Mouse (Mus musculus) heart, embryonic 11.5 days (tissue): ENCODE results near the gene Sys1. TPM values are rescaled to one million over a fixed set of nuclear protein-coding genes. Genes with fewer than 3 reads are reported as not detected.

Experiments used
- ATAC-seq: fragments of 200-750 bp; cut with Nextera tagmentation; replicated peaks from 2 replicates; pipeline ENCODE4 v1.8.0; 2017; ENCODE audit warnings: moderate library complexity; ENCODE audit not compliant: insufficient number of reproducible peaks, low FRiP score, low TSS enrichment
- H3K27ac ChIP-seq: fragments of 300-500 bp; sonication (generic); 2 replicates; pipeline ENCODE4 v1.5.1; 2014; ENCODE audit warnings: mild to moderate bottlenecking, low read depth, low read length
- H3K27me3 ChIP-seq: fragments of 300-500 bp; sonication (generic); 2 replicates; pipeline ENCODE4 v1.6.1; 2014; ENCODE audit warnings: mild to moderate bottlenecking, low read length, mixed read lengths; ENCODE audit not compliant: control insufficient read depth, insufficient read depth
- H3K36me3 ChIP-seq: fragments of 300-500 bp; sonication (generic); 2 replicates; pipeline ENCODE4 v1.6.1; 2014; ENCODE audit warnings: mild to moderate bottlenecking, low read length, moderate library complexity, mixed read lengths; ENCODE audit not compliant: control insufficient read depth, insufficient read depth
- H3K4me1 ChIP-seq: fragments of 300-500 bp; sonication (generic); 2 replicates; pipeline ENCODE4 v1.6.1; 2014; ENCODE audit warnings: low read length; ENCODE audit not compliant: control insufficient read depth, insufficient read depth
- H3K4me2 ChIP-seq: fragments of 300-500 bp; sonication (generic); 2 replicates; pipeline ENCODE4 v1.6.1; 2014; ENCODE audit warnings: mild to moderate bottlenecking, moderate library complexity
- H3K4me3 ChIP-seq: fragments of 300-500 bp; sonication (generic); 2 replicates; pipeline ENCODE4 v1.5.1; 2014; ENCODE audit warnings: low read depth, low read length
- H3K9ac ChIP-seq: fragments of 300-500 bp; sonication (generic); 2 replicates; pipeline ENCODE4 v1.6.1; 2014; ENCODE audit warnings: mild to moderate bottlenecking, low read depth, low read length, moderate library complexity
- H3K9me3 ChIP-seq: fragments of 300-500 bp; sonication (generic); replicated peaks from 2 replicates; pipeline ENCODE4 v1.6.1; 2016; ENCODE audit warnings: low read length; ENCODE audit not compliant: control insufficient read depth
- WGBS: fragments of 180-500 bp; shearing (Covaris S2); extraction: QIAGEN DNeasy Blood & Tissue Kit; methylation state at CpG from one replicate; pipeline ENCODE4 v1.1.7; 2014; ENCODE audit not compliant: insufficient replicate concordance; 5-methylcytosine and 5-hydroxymethylcytosine counted together
- polyA plus RNA-seq: library from polyadenylated mRNA; unstranded; fragments of >200 nt; fragmentation: Nextera tagmentation; extraction: Ambion mirVana; gene quantifications from 2 replicates; pipeline ENCODE4 v1.2.1, GENCODE M21; 2014

Sys1 gene
- polyA plus RNA-seq, 1 experiment from 2014 or later, result 37.0 TPM

GRCm38 (mm10) chr2:164436961-164437360 lies 19.8 kb upstream of the Sys1 start:
- WGBS, result 53% methylated on average over 3 of the region's 3 CpGs
- H3K27ac ChIP-seq, result 0 out of 2 replicates have a peak overlapping the region, but pooled peaks have one; percentile 35
- H3K4me1 ChIP-seq, result peaks cover 61% of the 10 kb centered on the region
- ATAC-seq, result no peak
- H3K4me2 ChIP-seq, result no peak overlapping the region
- H3K9me3 ChIP-seq, result no peaks in the 10 kb centered on the region
- peak overlapping the region; percentile 46; the same call in 1 of the 2 replicates for H3K9ac ChIP-seq
- no peaks in the 10 kb centered on the region for H3K36me3 ChIP-seq
- no peak overlapping the region for H3K4me3 ChIP-seq
- no peaks in the 10 kb centered on the region for H3K27me3 ChIP-seq

- Histone ChIP-seq H3K4me1 (peaks cover 61% of the 10 kb centered on the region), H3K27me3 (no peaks in the 10 kb centered on the region), H3K9me3 (no peaks in the 10 kb centered on the region), H3K36me3 (no peaks in the 10 kb centered on the region), H3K4me2 (no peak overlapping the region), H3K27ac (no peak overlapping the region), H3K9ac (no peak overlapping the region), H3K4me3 (no peak overlapping the region)
- ATAC-seq, result no peak
- WGBS, result 71% methylated on average over 6 of the region's 6 CpGs
Measured at GRCm38 (mm10) chr2:164437710-164438109, 19.1 kb upstream of the Sys1 start.

DNA sequence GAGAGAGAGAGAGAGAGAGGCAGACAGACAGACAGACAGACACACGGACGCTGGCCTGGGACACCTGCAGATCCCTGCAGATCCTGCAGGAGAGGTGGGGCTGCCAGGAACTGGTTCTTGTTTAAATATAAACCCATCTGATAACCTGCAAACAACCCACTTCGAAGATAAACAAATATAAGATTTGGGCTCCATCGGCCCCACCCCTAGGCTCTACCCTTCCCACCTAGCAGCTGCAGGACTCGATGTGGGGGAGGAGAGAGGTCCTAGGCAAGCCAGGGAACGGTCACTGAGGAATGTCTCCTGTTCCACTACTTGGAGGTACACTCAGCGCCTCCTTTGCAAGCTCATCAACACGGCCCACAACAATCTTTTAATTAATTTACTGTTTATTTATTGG lies 18.5 kb upstream of the Sys1 start:
- Histone ChIP-seq H3K36me3 (no peaks in the 10 kb centered on the region), H3K27ac (no peak overlapping the region), H3K9me3 (no peaks in the 10 kb centered on the region), H3K4me3 (no peak overlapping the region), H3K27me3 (no peaks in the 10 kb centered on the region), H3K9ac (no peak overlapping the region), H3K4me1 (peaks cover 56% of the 10 kb centered on the region), H3K4me2 (no peak overlapping the region; the same call in 1 of the 2 replicates)
- no peak for ATAC-seq
- WGBS, result 44% methylated on average over 8 of the region's 8 CpGs

- no peak overlapping the region for H3K27ac ChIP-seq
- no peaks in the 10 kb centered on the region for H3K9me3 ChIP-seq
- no peak overlapping the region for H3K4me3 ChIP-seq
- H3K4me2 ChIP-seq, result 0 out of 2 replicates have a peak overlapping the region, but pooled peaks have one; percentile 2
- H3K4me1 ChIP-seq, result peaks cover 52% of the 10 kb centered on the region
- 44% methylated on average over 3 of the region's 3 CpGs for WGBS
- H3K9ac ChIP-seq, result no peak overlapping the region
- no peaks in the 10 kb centered on the region for H3K36me3 ChIP-seq
- ATAC-seq, result no peak
- no peaks in the 10 kb centered on the region for H3K27me3 ChIP-seq
Measured at GRCm38 (mm10) chr2:164439001-164439421, 17.8 kb upstream of the Sys1 start.

DNA sequence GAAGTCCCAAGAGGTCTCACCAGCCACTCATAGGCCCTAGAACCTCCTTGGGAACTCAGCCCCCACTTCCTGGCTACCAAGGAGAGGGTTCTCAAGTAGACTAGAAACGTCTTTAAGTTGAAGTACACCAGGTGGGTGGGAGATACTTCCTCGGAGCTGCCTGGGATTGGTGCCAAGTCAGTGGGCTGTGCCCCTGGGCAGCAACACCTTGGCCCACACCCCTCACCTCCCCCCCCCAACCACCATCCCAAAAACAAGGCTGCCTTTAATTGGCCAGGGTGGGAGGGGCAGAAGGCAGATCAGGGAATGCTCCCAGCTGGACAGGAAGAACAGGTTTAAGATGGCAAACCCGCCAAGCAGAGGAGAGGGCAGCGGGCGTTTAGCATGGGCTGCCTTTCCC lies 16.4 kb upstream of the Sys1 start:
- ATAC-seq, result no peak
- no peaks in the 10 kb centered on the region for H3K36me3 ChIP-seq
- no peak overlapping the region for H3K4me2 ChIP-seq
- H3K27me3 ChIP-seq, result no peaks in the 10 kb centered on the region
- H3K9ac ChIP-seq, result no peak overlapping the region
- no peaks in the 10 kb centered on the region for H3K9me3 ChIP-seq
- H3K27ac ChIP-seq, result no peak overlapping the region
- WGBS, result 65% methylated on average over 5 of the region's 5 CpGs
- H3K4me3 ChIP-seq, result no peak overlapping the region
- peaks cover 48% of the 10 kb centered on the region for H3K4me1 ChIP-seq

DNA sequence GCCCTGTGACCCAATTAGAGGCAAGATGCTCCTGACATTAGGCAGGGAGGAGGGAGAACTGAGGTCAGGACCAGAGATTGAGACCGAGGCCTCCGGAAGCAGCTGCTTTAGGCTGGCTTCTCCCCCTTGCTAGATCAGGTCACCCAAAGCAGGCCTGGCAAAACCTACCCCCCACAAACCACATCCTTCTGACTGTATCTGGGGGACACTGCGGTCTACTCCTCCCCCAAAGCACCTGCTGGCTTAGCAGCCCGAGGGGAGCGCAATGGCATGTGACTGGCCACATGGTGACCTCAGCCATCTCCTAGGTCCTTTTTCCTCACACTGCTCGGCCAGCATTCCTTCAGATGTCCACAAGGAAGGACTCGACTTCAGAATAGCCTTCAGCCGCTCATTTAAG lies 15.6 kb upstream of the Sys1 start:
- Histone ChIP-seq H3K36me3 (no peaks in the 10 kb centered on the region), H3K27ac (no peak overlapping the region), H3K4me1 (peaks cover 40% of the 10 kb centered on the region), H3K4me3 (peak overlapping the region; percentile 64), H3K9ac (no peak overlapping the region), H3K27me3 (no peaks in the 10 kb centered on the region), H3K9me3 (no peaks in the 10 kb centered on the region), H3K4me2 (peak overlapping the region; percentile 88)
- WGBS, result 37% methylated on average over 8 of the region's 8 CpGs
- ATAC-seq, result no peak

DNA sequence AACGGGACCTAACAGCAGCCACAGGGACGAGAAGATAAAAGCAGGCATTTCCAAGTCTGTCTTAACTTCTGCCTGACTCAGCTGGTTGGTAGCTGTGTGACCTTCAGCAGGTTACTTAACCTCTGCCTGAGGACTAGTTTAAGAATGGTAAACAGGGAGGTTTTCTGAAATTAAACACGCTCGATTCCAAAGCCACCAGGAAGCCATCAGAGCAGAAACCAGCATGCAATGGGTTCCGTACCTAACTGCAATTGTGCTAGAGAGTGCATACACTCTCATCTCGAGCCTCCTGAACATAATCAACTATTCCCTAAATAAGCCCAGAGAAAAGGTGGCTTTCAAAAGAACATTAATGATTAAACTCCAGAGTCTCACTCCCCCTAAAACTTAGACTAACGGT lies 15.0 kb upstream of the Sys1 start:
- Histone ChIP-seq H3K4me1 (peaks cover 34% of the 10 kb centered on the region), H3K4me2 (peak overlapping the region; percentile 88), H3K27me3 (no peaks in the 10 kb centered on the region), H3K27ac (no peak overlapping the region), H3K9me3 (no peaks in the 10 kb centered on the region), H3K36me3 (no peaks in the 10 kb centered on the region), H3K4me3 (peak overlapping the region; percentile 64), H3K9ac (peak overlapping the region; percentile 75)
- WGBS, result 34% methylated on average over 7 of the region's 7 CpGs
- ATAC-seq, result no peak

- Histone ChIP-seq H3K27ac (peak overlapping the region; percentile 55; the same call in 1 of the 2 replicates), H3K4me2 (peak overlapping the region; percentile 88), H3K4me3 (peak overlapping the region; percentile 64), H3K9me3 (no peaks in the 10 kb centered on the region), H3K9ac (peak overlapping the region; percentile 75), H3K36me3 (no peaks in the 10 kb centered on the region), H3K27me3 (no peaks in the 10 kb centered on the region), H3K4me1 (peaks cover 27% of the 10 kb centered on the region)
- 2% methylated on average over 29 of the region's 29 CpGs for WGBS
- ATAC-seq, result peak; percentile 69
Measured at GRCm38 (mm10) chr2:164442315-164443050, 14.3 kb upstream of the Sys1 start.

GRCm38 (mm10) chr2:164443051-164443437 lies 13.7 kb upstream of the Sys1 start:
- H3K36me3 ChIP-seq, result no peaks in the 10 kb centered on the region
- under 1% methylated on average over 24 of the region's 26 CpGs for WGBS
- ATAC-seq, result peak; percentile 84
- H3K27me3 ChIP-seq, result no peaks in the 10 kb centered on the region
- peak overlapping the region; percentile 75 for H3K9ac ChIP-seq
- peak overlapping the region; percentile 88 for H3K4me2 ChIP-seq
- no peaks in the 10 kb centered on the region for H3K9me3 ChIP-seq
- H3K4me1 ChIP-seq, result peaks cover 24% of the 10 kb centered on the region
- H3K4me3 ChIP-seq, result peak overlapping the region; percentile 64
- H3K27ac ChIP-seq, result peak overlapping the region; percentile 55; the same call in 1 of the 2 replicates
